Mouse (Mus musculus): Measurements from ENCODE around the gene Dusp11. TPM values are rescaled to one million over a fixed set of nuclear protein-coding genes. Genes with fewer than 3 reads are reported as not detected.
"Not testable (repeated sequence)": the region's sequence is repeated elsewhere in the genome, so short reads cannot be mapped to it uniquely, and the experiment has no call there.

The Dusp11 gene
- total RNA-seq, 2 experiments from 2014 or later = 30.7 to 32.8 TPM

- intact Hi-C loops (cut with DNase I) = loop anchor here (5.0 kb wide), 1 partner anchor 64 kb away; no protein-coding TSS in a partner anchor
These were observed 22.8 kb downstream of the Dusp11 start for GRCm38 (mm10) chr6:85938701-85939100.

GRCm38 (mm10) chr6:85936508-85937465, 24.7 kb downstream of the Dusp11 start:
- intact Hi-C loops (cut with DNase I) = loop anchor here (5.0 kb wide), 1 partner anchor 66 kb away; no protein-coding TSS in a partner anchor
- peak; percentile 77 to 85 for DNase-seq

More at GRCm38 (mm10) chr6:85938701-85939100, 22.8 kb downstream of the Dusp11 start:
- no peak for DNase-seq

- no peak for DNase-seq
- intact Hi-C loops (cut with DNase I) = loop anchor here (5.0 kb wide), 1 partner anchor 67 kb away; no protein-coding TSS in a partner anchor
These were observed 25.8 kb downstream of the Dusp11 start for GRCm38 (mm10) chr6:85935646-85936045.

- no peak for DNase-seq
- intact Hi-C loops (cut with DNase I) = no loop called here
These were observed 27.4 kb downstream of the Dusp11 start for GRCm38 (mm10) chr6:85934047-85934446.

- intact Hi-C loops (cut with DNase I) = no loop called here
- no peak for DNase-seq
These were observed 32.2 kb downstream of the Dusp11 start for GRCm38 (mm10) chr6:85929312-85929711.

- intact Hi-C loops (cut with DNase I) = no loop called here
- no peak for DNase-seq
These were observed 33.7 kb downstream of the Dusp11 start for GRCm38 (mm10) chr6:85927476-85928464.

GRCm38 (mm10) chr6:85926709-85927108, 34.8 kb downstream of the Dusp11 start:
- no peak for DNase-seq
- intact Hi-C loops (cut with DNase I) = no loop called here

- no peak for DNase-seq
- intact Hi-C loops (cut with DNase I) = no loop called here
These were observed 37.8 kb downstream of the Dusp11 start for GRCm38 (mm10) chr6:85923643-85924042.

- intact Hi-C loops (cut with DNase I) = no loop called here
- no peak for DNase-seq
These were observed 42.1 kb downstream of the Dusp11 start for GRCm38 (mm10) chr6:85919401-85919800.

- DNase-seq; intact Hi-C loops (cut with DNase I): not testable (repeated sequence)
These were observed 43.1 kb downstream of the Dusp11 start for GRCm38 (mm10) chr6:85918341-85918740.

- no peak for DNase-seq
- intact Hi-C loops (cut with DNase I) = no loop called here
These were observed 44.9 kb downstream of the Dusp11 start for GRCm38 (mm10) chr6:85916596-85916995.

GRCm38 (mm10) chr6:85915539-85916513, 45.6 kb downstream of the Dusp11 start, which contains the start of gene Nat8f1:
Gene Nat8f1, minus strand, starts transcription at chr6:85915687.
- DNase-seq = peak; percentile 83 to 91
- intact Hi-C loops (cut with DNase I) = not testable (repeated sequence)

- intact Hi-C loops (cut with DNase I) = no loop called here
- DNase-seq = no peak
These were observed 46.3 kb downstream of the Dusp11 start for GRCm38 (mm10) chr6:85915141-85915538.

GRCm38 (mm10) chr6:85911587-85911986, 49.9 kb downstream of the Dusp11 start, which contains the start of gene Tprkb:
Gene Tprkb, plus strand, starts transcription at chr6:85911865.
- DNase-seq = no peak
- intact Hi-C loops (cut with DNase I) = no loop called here

- intact Hi-C loops (cut with DNase I) = no loop called here
- no peak for DNase-seq
These were observed 51.8 kb downstream of the Dusp11 start for GRCm38 (mm10) chr6:85909704-85910103.

GRCm38 (mm10) chr6:85908341-85908740, 53.1 kb downstream of the Dusp11 start:
- intact Hi-C loops (cut with DNase I) = no loop called here

GRCm38 (mm10) chr6:85906911-85907351, 54.5 kb downstream of the Dusp11 start:
- intact Hi-C loops (cut with DNase I) = not testable (repeated sequence)
- DNase-seq = peak in 1 of 2 experiments; percentile 10

More at GRCm38 (mm10) chr6:85908341-85908740, 53.1 kb downstream of the Dusp11 start:
- DNase-seq = no peak

- intact Hi-C loops (cut with DNase I) = loop anchor here (5.0 kb wide), 1 partner anchor 72 kb away; the partner anchor contains the start of gene Nat8
- peak; percentile 58 to 79 for DNase-seq
These were observed 56.8 kb downstream of the Dusp11 start, which contains the start of gene Nat8f4 for GRCm38 (mm10) chr6:85904642-85905061. Gene Nat8f4, minus strand, starts transcription at chr6:85904884.

GRCm38 (mm10) chr6:85902303-85902702, 59.2 kb downstream of the Dusp11 start:
- intact Hi-C loops (cut with DNase I) = loop anchor here (5.0 kb wide), 1 partner anchor 70 kb away; the partner anchor contains the start of gene Nat8
- DNase-seq = no peak
